Mouse (Mus musculus): ENCODE results near the gene Chchd1.

The Chchd1 gene

DNA sequence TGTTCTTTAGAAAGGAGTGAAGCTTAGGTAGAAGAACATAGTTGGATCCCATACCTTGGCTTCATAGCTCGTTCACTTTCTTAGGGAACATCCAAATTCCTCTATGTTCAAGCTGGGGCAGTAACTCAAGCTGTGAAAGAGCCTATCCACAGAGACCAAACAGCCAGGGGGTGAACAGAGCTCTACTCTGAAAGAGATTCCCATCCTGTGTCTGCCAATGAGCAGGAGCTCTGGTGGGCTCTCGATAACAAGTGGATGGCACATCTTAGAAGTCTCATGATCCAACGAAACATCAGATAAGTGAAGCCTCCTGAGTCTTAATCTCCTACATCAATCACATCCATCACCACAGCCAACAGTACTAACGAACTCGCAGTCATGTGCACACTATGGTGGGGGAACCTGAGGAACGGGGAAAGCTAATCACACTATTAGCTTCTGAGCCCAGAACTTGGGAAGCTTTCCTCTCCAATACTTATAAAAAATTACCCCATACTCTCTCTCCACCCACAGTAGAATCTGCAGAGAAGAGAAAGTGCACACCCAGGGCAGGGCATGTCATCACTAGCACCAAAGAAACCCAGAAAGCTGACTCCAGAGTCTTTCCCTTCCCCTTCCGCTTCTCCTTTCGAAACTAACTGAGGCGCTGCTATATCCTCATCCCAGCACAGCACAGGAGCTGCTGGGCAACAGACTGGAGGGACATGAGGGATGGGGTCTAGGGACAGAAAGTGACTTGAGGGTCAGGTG lies 28.2 kb downstream of the Chchd1 start:
- DNase-seq = no peak

- DNase-seq = no peak
These were observed 30.5 kb downstream of the Chchd1 start for GRCm38 (mm10) chr14:20733041-20733951.

GRCm38 (mm10) chr14:20733952-20734774 lies 31.4 kb downstream of the Chchd1 start, which contains the start of gene Ndst2:
Gene Ndst2, minus strand, starts transcription at chr14:20734562.
- peak; percentile 91 to 92 for DNase-seq

- no peak for DNase-seq
These were observed 32.2 kb downstream of the Chchd1 start for GRCm38 (mm10) chr14:20735052-20735451.

DNA sequence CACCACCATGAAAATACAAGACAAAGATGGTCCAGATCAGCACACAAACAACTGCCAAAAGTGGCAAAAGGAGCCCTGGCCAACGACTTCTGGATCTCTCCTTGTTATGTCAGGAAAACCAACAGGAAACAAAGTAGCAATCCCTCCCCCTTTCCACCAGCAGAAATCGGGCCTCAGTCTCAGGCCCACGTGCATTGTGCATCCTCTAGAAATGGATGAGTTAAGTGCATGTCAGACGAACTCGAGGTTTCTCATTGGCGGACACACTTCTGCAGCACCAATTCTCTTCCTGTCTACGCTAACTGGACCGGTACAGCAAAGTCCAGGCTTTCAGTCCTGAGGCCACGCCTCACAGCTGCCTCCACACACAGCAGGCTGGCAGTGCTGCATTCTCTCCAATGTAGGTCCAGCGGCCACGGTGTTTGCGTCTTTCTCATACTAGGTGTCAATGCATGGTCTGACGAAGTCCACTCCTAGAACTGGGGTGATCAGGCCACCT lies 33.1 kb downstream of the Chchd1 start:
- no peak for DNase-seq

DNA sequence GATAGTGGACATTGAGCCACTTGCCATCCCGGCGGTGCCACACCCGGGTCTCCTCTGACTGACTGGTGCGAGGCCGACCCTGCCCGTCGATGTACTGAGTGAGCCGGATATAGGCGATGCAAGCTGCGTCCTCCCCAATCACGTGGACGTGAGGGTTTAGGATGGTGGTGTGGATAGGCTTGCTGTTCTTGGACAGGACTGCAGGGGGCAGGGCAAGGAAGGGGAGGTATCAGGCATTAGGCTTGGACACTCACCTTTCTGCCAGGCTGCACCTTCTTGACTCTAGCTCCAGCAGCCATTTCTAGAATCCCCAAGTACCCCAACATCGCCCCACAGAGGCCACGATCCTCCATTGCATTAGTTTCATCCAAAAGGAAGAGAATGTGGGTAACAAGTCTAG lies 34.5 kb downstream of the Chchd1 start:
- peak; percentile 66 to 71 for DNase-seq

- no peak for DNase-seq
These were observed 35.7 kb downstream of the Chchd1 start for GRCm38 (mm10) chr14:20738511-20738910.

- no peak for DNase-seq
These were observed 38.5 kb downstream of the Chchd1 start for GRCm38 (mm10) chr14:20741301-20741700.

DNA sequence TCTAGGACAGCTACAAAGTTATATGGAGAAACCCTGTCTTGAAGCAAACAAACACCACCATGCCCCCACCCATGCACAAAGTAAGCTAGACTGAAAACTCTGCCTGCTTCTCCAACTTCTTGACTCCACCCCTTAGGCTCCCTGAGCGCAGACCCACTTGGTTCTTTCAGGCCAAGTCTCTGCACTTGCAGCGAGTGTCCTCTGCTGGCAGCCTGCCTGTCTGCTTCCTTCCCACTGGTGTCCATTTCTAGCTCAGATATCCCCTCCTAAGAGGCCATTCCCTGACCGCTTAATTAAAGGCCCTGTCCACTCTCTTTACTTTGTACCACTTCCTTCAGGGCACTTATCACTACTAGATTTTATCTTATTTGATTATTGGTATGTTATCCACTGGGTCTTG lies 40.8 kb downstream of the Chchd1 start:
- no peak for DNase-seq

DNA sequence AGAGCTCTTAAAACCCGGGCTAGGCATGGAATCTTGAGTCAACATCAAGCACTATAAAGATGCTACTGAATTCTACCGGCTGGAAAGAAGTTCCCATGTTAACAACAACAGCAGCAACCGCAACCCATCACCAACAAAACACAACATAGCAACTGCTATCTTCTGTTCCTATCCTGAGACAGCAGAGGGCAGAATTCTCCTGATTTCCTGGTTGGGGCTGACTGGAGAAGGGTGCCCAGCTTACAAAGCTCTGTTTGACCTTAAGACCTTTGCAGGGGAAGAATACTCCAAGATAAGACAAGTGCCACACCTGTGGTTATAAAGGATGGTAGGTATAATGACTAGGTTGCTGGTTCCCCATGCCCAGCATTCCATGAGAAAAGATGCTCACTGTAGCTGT lies 44.1 kb downstream of the Chchd1 start:
- DNase-seq = no peak

DNA sequence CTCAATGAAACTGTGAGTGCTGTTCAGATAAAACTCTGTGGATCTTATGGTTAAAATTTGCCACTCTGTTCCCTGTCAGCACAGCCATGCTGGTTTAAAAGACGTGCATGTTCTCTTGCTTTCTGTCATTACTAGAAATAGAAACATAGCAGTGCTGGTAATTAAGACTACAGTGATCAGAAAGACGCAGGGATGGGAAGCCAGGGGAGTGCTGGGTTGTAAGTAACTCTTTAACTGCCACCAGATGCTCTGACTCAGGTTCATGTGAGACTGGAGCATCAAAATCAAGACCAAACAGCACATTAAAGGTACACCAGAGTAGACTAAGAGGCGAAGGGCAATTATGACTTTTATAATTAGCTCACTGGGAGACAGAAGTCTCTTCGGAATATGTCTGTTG lies 45.6 kb downstream of the Chchd1 start:
- no peak for DNase-seq

DNA sequence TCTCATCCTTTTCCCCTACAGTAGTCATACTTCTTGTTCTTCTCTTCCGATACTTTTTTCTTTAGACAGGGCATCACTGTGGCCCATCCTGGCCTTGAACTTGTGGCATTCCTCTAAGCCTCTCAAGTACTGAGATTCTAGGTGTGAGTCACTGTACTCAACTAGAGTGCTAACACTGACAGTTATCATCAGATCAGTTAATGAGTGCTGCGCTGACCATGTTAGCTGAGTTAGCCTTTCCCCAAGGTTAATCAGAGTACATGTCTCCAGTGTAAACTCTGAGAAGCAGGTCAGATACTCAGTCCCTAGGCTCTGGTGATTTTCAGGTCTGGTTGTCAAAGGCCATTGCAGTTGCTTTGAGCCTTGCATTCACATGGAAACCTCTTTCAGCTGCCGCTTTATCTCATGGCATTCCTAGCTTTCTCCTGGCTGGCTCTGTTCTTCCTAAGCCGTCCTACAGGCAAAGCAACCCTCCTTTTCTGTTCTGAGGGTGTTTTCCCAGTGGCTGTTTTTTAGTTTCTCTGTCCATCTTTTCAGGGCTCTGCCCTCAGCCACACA lies 46.8 kb downstream of the Chchd1 start:
- no peak for DNase-seq

DNA sequence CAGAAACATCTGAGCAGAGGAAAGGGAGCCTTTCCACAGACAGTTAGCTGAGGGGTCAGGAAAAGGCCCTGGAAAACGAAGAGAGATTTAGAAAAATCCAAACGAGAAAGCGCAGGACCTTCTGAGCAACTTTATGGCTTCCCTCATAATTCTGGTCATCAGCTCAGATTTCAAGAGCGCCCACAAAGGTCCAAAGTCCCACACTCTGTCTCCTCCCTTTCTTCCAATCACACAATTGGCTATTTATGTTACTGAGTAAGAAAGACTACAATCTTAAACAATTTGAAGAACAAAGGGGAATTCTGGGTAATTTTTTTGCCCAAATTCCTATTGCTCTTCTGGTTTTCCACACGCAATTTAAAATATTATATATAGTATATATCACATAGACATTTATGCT lies 47.7 kb downstream of the Chchd1 start:
- DNase-seq = no peak

GRCm38 (mm10) chr14:20753792-20754191 lies 51.0 kb downstream of the Chchd1 start:
- no peak for DNase-seq
